Mouse (Mus musculus) inflammation-experienced regulatory T-cells, adult 16 weeks (primary cell): Measurements from ENCODE around the gene Gfm2. TPM values are rescaled to one million over a fixed set of nuclear protein-coding genes. Genes with fewer than 3 reads are reported as not detected.

Experiments used
- polyA plus RNA-seq: library from polyadenylated mRNA; unstranded; fragments of 100-300 nt; shearing (Covaris generic); gene quantifications from one replicate; pipeline ENCODE4 v1.2.1, GENCODE M21; 2017

The Gfm2 gene
- 55.0 TPM for polyA plus RNA-seq

DNA sequence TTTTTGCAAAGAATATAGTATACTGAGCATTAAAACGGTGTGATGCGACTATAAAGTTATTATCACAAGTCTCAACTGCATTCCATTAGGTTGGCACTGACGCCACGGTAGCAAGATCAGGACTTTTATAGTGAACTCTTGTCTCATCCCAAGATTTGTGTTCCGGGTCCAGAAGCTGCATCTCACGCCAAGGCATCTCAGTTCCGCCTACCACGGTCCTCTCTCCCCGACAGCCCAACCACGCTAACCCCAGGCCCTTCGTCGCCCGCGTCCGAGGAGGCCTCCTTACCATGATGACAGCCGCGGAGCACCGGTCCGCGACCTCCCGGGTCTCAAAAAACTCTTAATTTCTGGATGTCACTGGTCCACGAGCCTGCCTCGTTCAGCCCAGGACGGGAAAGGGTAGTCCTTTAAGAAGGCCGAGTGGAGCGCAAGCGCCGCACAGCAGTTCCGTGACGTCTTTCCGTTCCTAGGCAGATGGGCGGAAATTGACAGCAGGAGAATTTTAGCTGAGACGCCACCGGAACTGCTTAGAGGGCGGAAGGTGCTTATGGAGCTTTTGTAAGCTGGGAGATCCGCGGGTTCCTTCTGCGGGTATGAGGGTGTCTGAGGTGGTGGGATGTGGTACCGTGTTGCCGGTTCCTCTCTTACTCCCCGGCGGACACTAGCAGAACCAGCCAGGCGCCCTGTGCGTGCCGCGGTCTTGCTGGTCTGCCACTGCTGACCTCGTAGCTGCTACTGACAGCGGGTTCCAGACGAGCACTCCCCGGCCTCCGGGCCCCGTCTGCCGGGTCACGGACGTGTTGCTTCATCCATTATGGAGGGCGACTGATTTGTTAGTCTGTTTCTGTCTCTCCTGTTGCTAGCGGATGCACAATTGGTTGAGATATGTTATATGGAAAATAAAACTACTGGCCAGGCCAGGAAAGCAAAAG lies at the start of gene Gfm2, which contains the start of gene Nsa2:
Gene Gfm2, plus strand, starts transcription at position 472 of the 935 bp plus-strand sequence.
Gene Nsa2, minus strand, starts transcription at position 472 of the 935 bp plus-strand sequence.

DNA sequence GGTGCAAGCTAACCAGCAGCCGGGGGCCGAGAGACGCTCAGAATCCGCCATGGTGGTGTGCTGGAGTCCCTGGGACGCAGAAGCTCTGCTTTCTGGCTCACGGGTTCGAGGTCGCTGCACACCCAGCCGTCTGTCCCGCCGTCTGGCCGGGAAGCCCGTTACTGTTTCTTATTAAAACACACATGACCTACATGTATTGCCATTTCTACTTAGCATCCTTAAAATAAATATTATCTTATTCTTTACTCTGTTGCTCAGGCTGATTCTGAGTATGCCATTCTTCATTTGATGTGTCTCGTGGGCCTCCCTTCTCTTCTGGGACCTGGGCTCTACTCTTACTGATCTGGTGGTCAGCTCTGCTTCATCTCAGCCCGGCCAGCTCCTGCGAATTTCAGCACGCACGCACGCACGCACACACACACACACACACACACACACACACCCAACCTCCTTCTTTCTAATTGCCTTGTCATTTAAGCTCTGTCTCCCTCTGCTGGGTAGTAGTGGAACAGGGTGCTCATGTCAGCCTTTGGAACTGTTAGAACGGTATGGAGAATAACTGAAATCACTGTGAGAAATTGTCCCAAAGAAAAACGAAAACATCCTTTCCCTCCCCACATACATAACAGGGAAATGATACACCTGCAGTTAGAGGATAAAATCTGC lies 38.4 kb upstream of the Gfm2 start, which contains the start of gene Gm6169:
Gene Gm6169, minus strand, starts transcription at position 51 of the 666 bp plus-strand sequence.

DNA sequence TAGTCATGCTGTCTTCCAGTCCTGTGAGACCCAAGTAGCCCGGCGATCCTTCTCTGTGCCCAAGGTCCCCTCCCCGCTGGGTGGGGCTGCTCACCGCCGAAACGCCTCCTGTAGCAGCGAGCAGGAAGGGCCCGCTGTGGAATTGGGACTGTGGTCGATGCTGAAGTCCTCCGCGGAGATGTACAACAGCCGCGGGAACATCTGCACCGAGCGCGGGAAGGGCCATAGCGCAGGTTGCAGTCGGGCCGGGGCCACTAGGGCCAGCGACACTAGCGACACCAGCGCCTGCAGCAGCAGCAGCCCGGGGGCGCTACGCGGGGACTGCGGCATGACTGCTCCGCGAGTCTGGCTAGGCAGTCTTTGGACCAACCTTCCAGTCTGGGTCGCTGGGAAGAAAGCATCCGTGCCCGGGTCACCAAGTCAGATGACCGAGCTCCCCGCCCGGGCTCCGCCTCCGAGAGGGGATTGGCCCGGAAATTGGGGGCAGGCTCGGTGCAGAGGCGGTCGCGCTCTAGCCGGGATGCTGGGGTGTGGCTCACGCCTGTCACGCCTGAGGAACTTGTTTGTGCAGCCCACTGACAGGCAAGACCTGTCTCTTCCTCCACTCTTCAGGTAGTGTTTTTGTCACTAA lies 60.3 kb downstream of the Gfm2 start, which contains the start of gene Hexb:
Gene Hexb, minus strand, starts transcription at position 426 of the 631 bp plus-strand sequence.

Other genes starting within 250 kb of the Gfm2 start
- gene Gcnt4, start 213.2 kb upstream of the Gfm2 start, polyA plus RNA-seq, result not detected
- gene 1700029F12Rik, start 103.6 kb upstream of the Gfm2 start, polyA plus RNA-seq, result not detected
- gene Fam169a, start 70.7 kb upstream of the Gfm2 start, polyA plus RNA-seq, result 0.21 TPM
- gene Gm6169, start 38.7 kb upstream of the Gfm2 start, polyA plus RNA-seq, result 3.5 TPM
- 79.3 TPM for gene Nsa2, start within 50 bp of the Gfm2 start, polyA plus RNA-seq
- 95.7 TPM for gene Hexb, start 60.4 kb downstream of the Gfm2 start, polyA plus RNA-seq
- 0.46 TPM for gene Enc1, start 103.2 kb downstream of the Gfm2 start, polyA plus RNA-seq